Mouse (Mus musculus) layer of hippocampus, adult 2 months (tissue): Measurements from ENCODE around the gene Hoxa3. TPM values are rescaled to one million over a fixed set of nuclear protein-coding genes. Genes with fewer than 3 reads are reported as not detected.

Experiments
- DNase-seq, 2 experiments: peaks; one replicate each; pipeline ENCODE4 v3.0.0; 2022; ENCODE audit warnings: low spot score in 2 of 2
- H3K27ac ChIP-seq: fragments of 200-600 bp; 2 replicates; pipeline ENCODE4 v1.8.1; 2022
- H3K4me3 ChIP-seq: fragments of 200-600 bp; 2 replicates; pipeline ENCODE4 v1.8.1; 2022; ENCODE audit warnings: mild to moderate bottlenecking
- CTCF ChIP-seq: fragments of 200-600 bp; conservative IDR thresholded peaks from 2 replicates; pipeline ENCODE4 v1.8.1; 2022; ENCODE audit warnings: antibody characterized with exemption, mild to moderate bottlenecking, moderate library complexity
- total RNA-seq, 2 experiments: library from RNA; stranded (reverse); gene quantifications; 2 replicates each; pipeline ENCODE4 v1.2.3; 2021

Gene Hoxa3
- total RNA-seq, 2 experiments from 2014 or later = not detected

GRCm38 (mm10) chr6:52200073-52200750, 12.9 kb downstream of the Hoxa3 start:
- H3K4me3 ChIP-seq = no peak overlapping the region
- DNase-seq = no peak
- TF ChIP-seq CTCF = no peak
- H3K27ac ChIP-seq = no peak overlapping the region

- no peak overlapping the region for H3K4me3 ChIP-seq
- peak; percentile 75 for TF ChIP-seq CTCF
- DNase-seq = peak in 1 of 2 experiments; percentile 31
- no peak overlapping the region for H3K27ac ChIP-seq
Observed at GRCm38 (mm10) chr6:52197271-52197670, 15.9 kb downstream of the Hoxa3 start.

- Histone ChIP-seq H3K4me3 (no peak overlapping the region), H3K27ac (no peak overlapping the region)
- no peak for TF ChIP-seq CTCF
- no peak for DNase-seq
Observed at GRCm38 (mm10) chr6:52196811-52197210, 16.3 kb downstream of the Hoxa3 start.

- no peak for TF ChIP-seq CTCF
- DNase-seq = no peak
- Histone ChIP-seq H3K4me3 (no peak overlapping the region), H3K27ac (no peak overlapping the region)
Observed at GRCm38 (mm10) chr6:52194690-52195089, 18.4 kb downstream of the Hoxa3 start.

GRCm38 (mm10) chr6:52191860-52192550, 21.1 kb downstream of the Hoxa3 start:
- DNase-seq = peak in 1 of 2 experiments; percentile 20
- no peak for TF ChIP-seq CTCF
- Histone ChIP-seq H3K4me3 (peak overlapping the region; percentile 43), H3K27ac (no peak overlapping the region)

- Histone ChIP-seq H3K27ac (no peak within 1 kb of the TSS), H3K4me3 (peak within 1 kb of the TSS; percentile 43)
- no peak for TF ChIP-seq CTCF
- no peak for DNase-seq
Observed at GRCm38 (mm10) chr6:52190906-52191810, 22.0 kb downstream of the Hoxa3 start, which contains the start of gene Hoxa4. Hoxa4 (minus strand) TSS chr6:52191753.

- no peak overlapping the region for H3K4me3 ChIP-seq
- no peak overlapping the region for H3K27ac ChIP-seq
- no peak for TF ChIP-seq CTCF
- DNase-seq = no peak
Observed at GRCm38 (mm10) chr6:52190410-52190809, 22.7 kb downstream of the Hoxa3 start.

GRCm38 (mm10) chr6:52189909-52190308, 23.2 kb downstream of the Hoxa3 start:
- H3K27ac ChIP-seq = no peak overlapping the region
- no peak overlapping the region for H3K4me3 ChIP-seq
- TF ChIP-seq CTCF = no peak
- DNase-seq = no peak

GRCm38 (mm10) chr6:52189172-52189591, 24.0 kb downstream of the Hoxa3 start:
- TF ChIP-seq CTCF = no peak
- no peak for DNase-seq
- Histone ChIP-seq H3K4me3 (no peak overlapping the region), H3K27ac (no peak overlapping the region)

GRCm38 (mm10) chr6:52186500-52186899, 26.6 kb downstream of the Hoxa3 start:
- DNase-seq = no peak
- Histone ChIP-seq H3K27ac (no peak overlapping the region), H3K4me3 (no peak overlapping the region)
- no peak for TF ChIP-seq CTCF

- no peak for TF ChIP-seq CTCF
- Histone ChIP-seq H3K4me3 (no peak overlapping the region), H3K27ac (no peak overlapping the region)
- DNase-seq = no peak
Observed at GRCm38 (mm10) chr6:52185834-52186233, 27.3 kb downstream of the Hoxa3 start.

GRCm38 (mm10) chr6:52185222-52185621, 27.9 kb downstream of the Hoxa3 start:
- no peak for TF ChIP-seq CTCF
- Histone ChIP-seq H3K4me3 (no peak overlapping the region), H3K27ac (no peak overlapping the region)
- no peak for DNase-seq

- DNase-seq = no peak
- Histone ChIP-seq H3K4me3 (no peak overlapping the region), H3K27ac (no peak overlapping the region)
- TF ChIP-seq CTCF = no peak
Observed at GRCm38 (mm10) chr6:52184668-52185067, 28.5 kb downstream of the Hoxa3 start.
